8 mouse cellular contexts compared by ENCODE assay signal in the genomic region with DNA sequence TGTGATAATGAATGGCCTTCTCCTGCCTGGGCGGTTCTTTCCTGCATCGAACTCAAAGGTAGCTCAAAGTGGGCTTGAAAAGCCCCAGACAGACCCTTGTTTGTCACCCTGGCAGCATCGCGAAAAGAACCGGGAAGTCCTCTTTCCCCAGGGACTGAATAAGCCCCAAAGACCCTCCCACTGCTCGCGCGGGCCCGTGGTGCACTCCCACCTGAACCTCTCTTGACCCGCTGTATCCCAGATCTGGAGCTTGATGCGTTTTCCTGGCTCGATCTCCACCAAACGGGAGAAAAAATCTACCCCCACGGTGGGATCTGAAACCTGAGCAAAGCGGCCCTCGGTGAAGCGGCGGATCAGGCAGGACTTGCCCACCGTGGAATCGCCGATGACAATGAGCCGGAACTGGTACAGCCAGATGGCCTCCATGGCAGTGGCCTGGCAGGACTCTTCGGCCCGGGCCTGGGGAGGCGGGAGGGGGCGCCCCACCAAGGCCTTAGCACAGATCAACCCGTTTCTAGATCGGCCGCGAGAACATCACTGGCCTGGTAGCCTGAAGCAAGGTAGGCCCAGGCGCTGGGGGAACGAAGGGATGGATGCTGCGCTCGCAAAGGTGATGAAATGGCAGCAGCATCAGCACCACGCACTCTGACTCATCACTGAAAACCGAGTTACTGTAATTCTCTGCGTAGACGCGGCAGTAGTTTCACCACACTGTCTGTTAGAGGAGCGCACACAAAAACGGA. TPM values are rescaled to one million over a fixed set of nuclear protein-coding genes. Genes with fewer than 3 reads are reported as not detected.
DNase-seq lines count a peak whose midpoint lies in the region; ATAC-seq and TF ChIP-seq lines count a peak whose summit lies in the region.

Gene Rab39b (minus strand): TSS at position 650 of the 743 bp plus-strand sequence.

- H3K9ac ChIP-seq in intestine, postnatal 0 days (ENCODE audit: low read depth, low read length): no peak within 1 kb of the TSS
- peak within 1 kb of the TSS; percentile 63 for H3K9ac ChIP-seq in limb, embryonic 12.5 days (replicated peaks)

- H3K36me3 ChIP-seq in spleen, adult 2 months (ENCODE audit: control insufficient read depth, insufficient read depth, low read length): no peaks in the 10 kb centered on the region
- H3K36me3 ChIP-seq in intestine, postnatal 0 days (ENCODE audit: control insufficient read depth, insufficient read depth): no peaks in the 10 kb centered on the region
- no peaks in the 10 kb centered on the region for H3K36me3 ChIP-seq in limb, embryonic 12.5 days

- no peak within 1 kb of the TSS for H3K27ac ChIP-seq in spleen, adult 2 months (ENCODE audit: insufficient read depth, low read length)
- H3K27ac ChIP-seq in intestine, postnatal 0 days (ENCODE audit: low read depth, low read length): no peak within 1 kb of the TSS
- H3K27ac ChIP-seq in limb, embryonic 12.5 days: no peak within 1 kb of the TSS

- peak within 1 kb of the TSS; percentile 33; the same call in 1 of the 2 replicates for H3K4me3 ChIP-seq in spleen, adult 2 months (ENCODE audit: extremely low read depth, insufficient read depth, insufficient read length)
- peak within 1 kb of the TSS; percentile 16 for H3K4me3 ChIP-seq in intestine, postnatal 0 days (ENCODE audit: low read depth, low read length)
- peak within 1 kb of the TSS; percentile 55 for H3K4me3 ChIP-seq in limb, embryonic 12.5 days (replicated peaks)

- no peaks in the 10 kb centered on the region for H3K9me3 ChIP-seq in intestine, postnatal 0 days (ENCODE audit: control insufficient read depth)
- H3K9me3 ChIP-seq in limb, embryonic 12.5 days: no peaks in the 10 kb centered on the region

- H3K4me1 ChIP-seq in spleen, adult 2 months (ENCODE audit: control insufficient read depth, insufficient read depth, insufficient read length): no peaks in the 10 kb centered on the region
- no peaks in the 10 kb centered on the region for H3K4me1 ChIP-seq in intestine, postnatal 0 days (replicated peaks; ENCODE audit: control insufficient read depth, insufficient read depth, low read length)
- H3K4me1 ChIP-seq in limb, embryonic 12.5 days (replicated peaks): no peaks in the 10 kb centered on the region

- H3K4me2 ChIP-seq in intestine, postnatal 0 days (replicated peaks; ENCODE audit: low read depth): peak within 1 kb of the TSS; percentile 46
- peak within 1 kb of the TSS; percentile 54 for H3K4me2 ChIP-seq in limb, embryonic 12.5 days

- no peak for TF ChIP-seq POLR2A in spleen, adult 2 months (IDR thresholded peaks at IDR 0.05; ENCODE audit: low read depth, low read length)

- WGBS in spleen, adult 2 months: 25% methylated on average over 40 of the region's 41 CpGs
- 19% methylated on average over 39 of the region's 41 CpGs for WGBS in intestine, postnatal 0 days
- 19% methylated on average over 41 of the region's 41 CpGs for WGBS in limb, embryonic 12.5 days

- no peak for ATAC-seq in intestine, postnatal 0 days
- peak; percentile 68 for ATAC-seq in limb, embryonic 12.5 days (ENCODE audit: insufficient number of reproducible peaks, insufficient read depth, low FRiP score, low TSS enrichment, low read depth)

- TF ChIP-seq CTCF in spleen, adult 2 months (IDR thresholded peaks at IDR 0.05; ENCODE audit: extremely low read depth, insufficient read depth, insufficient read length, insufficient replicate concordance): no peak
- TF ChIP-seq CTCF in intestine, postnatal 0 days (IDR thresholded peaks at IDR 0.05; ENCODE audit: low read depth): no peak

- no peak for DNase-seq in spleen, adult 2 months (ENCODE audit: low read depth in 1 of 2, low spot score in 2 of 2)
- no peak for DNase-seq in spleen, postnatal 14 days (ENCODE audit: low spot score in 2 of 2)
- DNase-seq in cerebellum, adult 9-11 months: peak; percentile 73
- peak; percentile 51 to 72 for DNase-seq in frontal cortex, adult 2 months (ENCODE audit: extremely low spot score in 1 of 2, low spot score in 1 of 2)
- DNase-seq in naive thymus-derived CD4-positive, alpha-beta T cell, adult 2 months (ENCODE audit: low read depth): peak; percentile 0
- no peak for DNase-seq in c-Kit-positive CD71-positive TER-119-positive erythroid progenitor cells, embryonic 14.5 days (ENCODE audit: low spot score)

- H3K27me3 ChIP-seq in spleen, adult 2 months (ENCODE audit: control insufficient read depth, insufficient read depth, low read length): no peaks in the 10 kb centered on the region
- no peaks in the 10 kb centered on the region for H3K27me3 ChIP-seq in intestine, postnatal 0 days (replicated peaks; ENCODE audit: control insufficient read depth, insufficient read depth, low read length)
- no peaks in the 10 kb centered on the region for H3K27me3 ChIP-seq in limb, embryonic 12.5 days

RNA-seq across cellular contexts. Expression of gene Rab39b, which starts in this region (rescaled TPM):
- 0.09 and 0.12 TPM in 2 replicates for polyA plus RNA-seq in spleen, adult 2 months (2012; rRNA removed)
- polyA plus RNA-seq in frontal cortex, adult 2 months (2012; rRNA removed): 18.5 and 22.0 TPM in 2 replicates
- 0.50 and 0.72 TPM in 2 replicates for polyA plus RNA-seq in intestine, postnatal 0 days (2015; fragmentation: Nextera tagmentation; extraction: Ambion mirVana)
- 5.4 and 5.5 TPM in 2 replicates for polyA plus RNA-seq in limb, embryonic 12.5 days (2016; fragmentation: Nextera tagmentation; extraction: Ambion mirVana)

Comparison
In these comparisons a context has a peak if more than half of its experiments do, and no peak if none do; other contexts are left out.
1. DNase-seq: peak in cerebellum, adult 9-11 months (single experiment), frontal cortex, adult 2 months (2 of 2) and naive thymus-derived CD4-positive, alpha-beta T cell, adult 2 months (single experiment); none in spleen, adult 2 months (0 of 2), spleen, postnatal 14 days (0 of 2) and c-Kit-positive CD71-positive TER-119-positive erythroid progenitor cells, embryonic 14.5 days (single experiment).
2. Peak in every context shown above with its lines, with median percentiles within 50 percentile points of each other: H3K4me3 ChIP-seq.